Comparison of ENCODE assay signal across 13 mouse cellular contexts in genomic region chr11:86916596-86917249, GRCm38 (mm10).
DNase-seq lines count a peak whose midpoint lies in the region; ATAC-seq and TF ChIP-seq lines count a peak whose summit lies in the region.
"Had no signal": no experiment of that assay in that cellular context is flagged by ENCODE, and none has a peak within 500 bp of the region (broad histone marks: within the 10 kb centered on the region; RNA-seq: fewer than 3 reads in every experiment).

No protein-coding gene starts in this region.

- no peak for TF ChIP-seq CTCF in left cerebral cortex, adult 2 months (IDR thresholded peaks at IDR 0.05)

- intact Hi-C loops in left cerebral cortex, adult 2 months (cut with DNase I) = loop anchor here (5.0 kb wide), 2 partner anchors 41 to 64 kb away; no protein-coding TSS in a partner anchor
- intact Hi-C loops in left cerebral cortex, postnatal 14 days (cut with DNase I) = no loop called here

- ATAC-seq in heart, embryonic 13.5 days (ENCODE audit: extremely low read depth, insufficient number of reproducible peaks, low FRiP score, low TSS enrichment) = peak; percentile 66; the same call in 1 of the 2 replicates
- ATAC-seq: forebrain, embryonic 15.5 days had no signal

- H3K27me3 ChIP-seq in heart, embryonic 13.5 days (replicated peaks) = no peaks in the 10 kb centered on the region
- H3K27me3 ChIP-seq: embryonic facial prominence, embryonic 15.5 days; forebrain, embryonic 15.5 days; kidney, embryonic 15.5 days; limb, embryonic 15.5 days had no signal

- H3K9ac ChIP-seq in heart, embryonic 13.5 days = peak overlapping the region; percentile 51
- H3K9ac ChIP-seq: embryonic facial prominence, embryonic 15.5 days; forebrain, embryonic 15.5 days; kidney, embryonic 15.5 days; limb, embryonic 15.5 days had no signal

- no peak overlapping the region for H3K4me3 ChIP-seq in left cerebral cortex, adult 2 months
- no peak overlapping the region for H3K4me3 ChIP-seq in heart, embryonic 13.5 days
- H3K4me3 ChIP-seq: embryonic facial prominence, embryonic 15.5 days; forebrain, embryonic 15.5 days; kidney, embryonic 15.5 days; limb, embryonic 15.5 days had no signal

- H3K36me3 ChIP-seq in heart, embryonic 13.5 days = no peaks in the 10 kb centered on the region
- H3K36me3 ChIP-seq: embryonic facial prominence, embryonic 15.5 days; forebrain, embryonic 15.5 days; kidney, embryonic 15.5 days; limb, embryonic 15.5 days had no signal

- H3K9me3 ChIP-seq in heart, embryonic 13.5 days = no peaks in the 10 kb centered on the region
- H3K9me3 ChIP-seq: embryonic facial prominence, embryonic 15.5 days; forebrain, embryonic 15.5 days; kidney, embryonic 15.5 days; limb, embryonic 15.5 days had no signal

- H3K27ac ChIP-seq in left cerebral cortex, adult 2 months = peak overlapping the region; percentile 85
- peak overlapping the region; percentile 86 for H3K27ac ChIP-seq in heart, embryonic 13.5 days (replicated peaks)
- H3K27ac ChIP-seq: embryonic facial prominence, embryonic 15.5 days; forebrain, embryonic 15.5 days; kidney, embryonic 15.5 days; limb, embryonic 15.5 days had no signal

- peaks cover 76% of the 10 kb centered on the region for H3K4me1 ChIP-seq in heart, embryonic 13.5 days
- H3K4me1 ChIP-seq: forebrain, embryonic 15.5 days had no signal

- peak in 1 of 2 experiments; percentile 24 for DNase-seq in left cerebral cortex, adult 2 months (ENCODE audit: extremely low spot score in 1 of 2, low spot score in 2 of 2)
- no peak for DNase-seq in left cerebral cortex, postnatal 14 days (ENCODE audit: low spot score in 2 of 2)
- DNase-seq in liver = peak; percentile 9
- peak; percentile 76 for DNase-seq in telencephalon, adult 2 months (ENCODE audit: low read depth, low spot score)
- no peak for DNase-seq in ovary, adult 18-20 months (ENCODE audit: low spot score)
- DNase-seq in cerebellum, adult 9-10 months = no peak
- DNase-seq in lung, postnatal 36 days = no peak
- DNase-seq: adrenal gland, adult 2 months had no signal

- H3K4me2 ChIP-seq in heart, embryonic 13.5 days = no peak overlapping the region
- H3K4me2 ChIP-seq: embryonic facial prominence, embryonic 15.5 days; forebrain, embryonic 15.5 days; kidney, embryonic 15.5 days; limb, embryonic 15.5 days had no signal

- WGBS in heart, embryonic 13.5 days = 22% methylated on average over 8 of the region's 8 CpGs

Comparison
In these comparisons a context has a peak if more than half of its experiments do, and no peak if none do; other contexts are left out.
1. DNase-seq: peak in liver (single experiment) and telencephalon, adult 2 months (single experiment); none in left cerebral cortex, postnatal 14 days (0 of 2), ovary, adult 18-20 months (single experiment), cerebellum, adult 9-10 months (single experiment) and lung, postnatal 36 days (single experiment).